Mouse (Mus musculus): Measurements from ENCODE around the gene Clcn5. TPM values are rescaled to one million over a fixed set of nuclear protein-coding genes. Genes with fewer than 3 reads are reported as not detected.

Gene Clcn5
- polyA plus RNA-seq, 1 experiment from 2014 or later, result 7.5 TPM

- H3K27ac ChIP-seq (ENCODE audit: low read length), result no peak overlapping the region
- no peaks in the 10 kb centered on the region for H3K4me1 ChIP-seq (ENCODE audit: control insufficient read depth, insufficient read depth, low read length)
- ATAC-seq, result no peak
- H3K36me3 ChIP-seq (ENCODE audit: control insufficient read depth, insufficient read depth, low read length), result no peaks in the 10 kb centered on the region
- 89% methylated on average over 3 of the region's 3 CpGs for WGBS
- H3K27me3 ChIP-seq (ENCODE audit: control insufficient read depth, insufficient read depth, low read depth, low read length), result no peaks in the 10 kb centered on the region
- H3K4me3 ChIP-seq (ENCODE audit: low read depth, low read length), result no peak overlapping the region
- H3K4me2 ChIP-seq (ENCODE audit: low read length), result no peak overlapping the region
- no peaks in the 10 kb centered on the region for H3K9me3 ChIP-seq (replicated peaks; ENCODE audit: control insufficient read depth, low read length, poor library complexity, severe bottlenecking)
- H3K9ac ChIP-seq (ENCODE audit: low read depth, low read length), result no peak overlapping the region
Measured at GRCm38 (mm10) chrX:7259718-7260117, 59.4 kb downstream of the Clcn5 start.

- Histone ChIP-seq H3K4me1 (ENCODE audit: control insufficient read depth, insufficient read depth, low read length) (no peaks in the 10 kb centered on the region), H3K4me3 (ENCODE audit: low read depth, low read length) (no peak overlapping the region), H3K36me3 (ENCODE audit: control insufficient read depth, insufficient read depth, low read length) (no peaks in the 10 kb centered on the region), H3K27me3 (ENCODE audit: control insufficient read depth, insufficient read depth, low read depth, low read length) (no peaks in the 10 kb centered on the region), H3K4me2 (ENCODE audit: low read length) (no peak overlapping the region), H3K9ac (ENCODE audit: low read depth, low read length) (no peak overlapping the region), H3K9me3 (replicated peaks; ENCODE audit: control insufficient read depth, low read length, poor library complexity, severe bottlenecking) (no peaks in the 10 kb centered on the region), H3K27ac (ENCODE audit: low read length) (no peak overlapping the region)
- 77% methylated on average over 3 of the region's 3 CpGs for WGBS
- ATAC-seq, result no peak
Measured at GRCm38 (mm10) chrX:7256022-7256421, 63.1 kb downstream of the Clcn5 start.

GRCm38 (mm10) chrX:7204099-7204498 lies 115.1 kb downstream of the Clcn5 start:
- Histone ChIP-seq H3K4me1 (ENCODE audit: control insufficient read depth, insufficient read depth, low read length) (no peaks in the 10 kb centered on the region), H3K4me2 (ENCODE audit: low read length) (no peak overlapping the region), H3K9me3 (replicated peaks; ENCODE audit: control insufficient read depth, low read length, poor library complexity, severe bottlenecking) (no peaks in the 10 kb centered on the region), H3K4me3 (ENCODE audit: low read depth, low read length) (no peak overlapping the region), H3K36me3 (ENCODE audit: control insufficient read depth, insufficient read depth, low read length) (no peaks in the 10 kb centered on the region), H3K27ac (ENCODE audit: low read length) (no peak overlapping the region), H3K27me3 (ENCODE audit: control insufficient read depth, insufficient read depth, low read depth, low read length) (no peaks in the 10 kb centered on the region), H3K9ac (ENCODE audit: low read depth, low read length) (no peak overlapping the region)
- 88% methylated on average over 5 of the region's 5 CpGs for WGBS
- ATAC-seq, result no peak

- no peaks in the 10 kb centered on the region for H3K4me1 ChIP-seq (ENCODE audit: control insufficient read depth, insufficient read depth, low read length)
- ATAC-seq, result no peak
- H3K9ac ChIP-seq (ENCODE audit: low read depth, low read length), result no peak overlapping the region
- no peaks in the 10 kb centered on the region for H3K36me3 ChIP-seq (ENCODE audit: control insufficient read depth, insufficient read depth, low read length)
- no peaks in the 10 kb centered on the region for H3K27me3 ChIP-seq (ENCODE audit: control insufficient read depth, insufficient read depth, low read depth, low read length)
- no peaks in the 10 kb centered on the region for H3K9me3 ChIP-seq (replicated peaks; ENCODE audit: control insufficient read depth, low read length, poor library complexity, severe bottlenecking)
- H3K4me3 ChIP-seq (ENCODE audit: low read depth, low read length), result no peak overlapping the region
- H3K4me2 ChIP-seq (ENCODE audit: low read length), result no peak overlapping the region
- H3K27ac ChIP-seq (ENCODE audit: low read length), result no peak overlapping the region
- 94% methylated on average over 3 of the region's 3 CpGs for WGBS
Measured at GRCm38 (mm10) chrX:7203535-7203934, 115.6 kb downstream of the Clcn5 start.

- H3K9ac ChIP-seq (ENCODE audit: low read depth, low read length), result no peak overlapping the region
Measured at GRCm38 (mm10) chrX:7197833-7198232, 121.3 kb downstream of the Clcn5 start.

GRCm38 (mm10) chrX:7190816-7191215 lies 128.3 kb downstream of the Clcn5 start:
- 83% methylated on average over 4 of the region's 4 CpGs for WGBS
- no peak for ATAC-seq
- no peaks in the 10 kb centered on the region for H3K36me3 ChIP-seq (ENCODE audit: control insufficient read depth, insufficient read depth, low read length)
- H3K27me3 ChIP-seq (ENCODE audit: control insufficient read depth, insufficient read depth, low read depth, low read length), result no peaks in the 10 kb centered on the region
- H3K27ac ChIP-seq (ENCODE audit: low read length), result no peak overlapping the region
- H3K4me1 ChIP-seq (ENCODE audit: control insufficient read depth, insufficient read depth, low read length), result peaks cover 4% of the 10 kb centered on the region
- H3K9me3 ChIP-seq (replicated peaks; ENCODE audit: control insufficient read depth, low read length, poor library complexity, severe bottlenecking), result no peaks in the 10 kb centered on the region
- H3K4me2 ChIP-seq (ENCODE audit: low read length), result no peak overlapping the region
- no peak overlapping the region for H3K4me3 ChIP-seq (ENCODE audit: low read depth, low read length)
- no peak overlapping the region for H3K9ac ChIP-seq (ENCODE audit: low read depth, low read length)

More at GRCm38 (mm10) chrX:7197833-7198232, 121.3 kb downstream of the Clcn5 start:
- H3K9me3 ChIP-seq (replicated peaks; ENCODE audit: control insufficient read depth, low read length, poor library complexity, severe bottlenecking), result no peaks in the 10 kb centered on the region
- WGBS, result 63% methylated on average over 1 of the region's 1 CpGs
- H3K4me3 ChIP-seq (ENCODE audit: low read depth, low read length), result no peak overlapping the region
- H3K4me1 ChIP-seq (ENCODE audit: control insufficient read depth, insufficient read depth, low read length), result no peaks in the 10 kb centered on the region
- no peak overlapping the region for H3K27ac ChIP-seq (ENCODE audit: low read length)
- no peak for ATAC-seq
- H3K36me3 ChIP-seq (ENCODE audit: control insufficient read depth, insufficient read depth, low read length), result no peaks in the 10 kb centered on the region
- H3K27me3 ChIP-seq (ENCODE audit: control insufficient read depth, insufficient read depth, low read depth, low read length), result no peaks in the 10 kb centered on the region
- H3K4me2 ChIP-seq (ENCODE audit: low read length), result no peak overlapping the region

GRCm38 (mm10) chrX:7188311-7188807 lies 130.8 kb downstream of the Clcn5 start:
- WGBS, result 13% methylated on average over 17 of the region's 17 CpGs
- H3K27ac ChIP-seq (ENCODE audit: low read length), result peak overlapping the region; percentile 79
- peak; percentile 94 for ATAC-seq
- H3K36me3 ChIP-seq (ENCODE audit: control insufficient read depth, insufficient read depth, low read length), result no peaks in the 10 kb centered on the region
- peaks cover 4% of the 10 kb centered on the region for H3K4me1 ChIP-seq (ENCODE audit: control insufficient read depth, insufficient read depth, low read length)
- H3K9ac ChIP-seq (ENCODE audit: low read depth, low read length), result peak overlapping the region; percentile 67
- H3K9me3 ChIP-seq (replicated peaks; ENCODE audit: control insufficient read depth, low read length, poor library complexity, severe bottlenecking), result no peaks in the 10 kb centered on the region
- peak overlapping the region; percentile 56 for H3K4me2 ChIP-seq (ENCODE audit: low read length)
- H3K27me3 ChIP-seq (ENCODE audit: control insufficient read depth, insufficient read depth, low read depth, low read length), result no peaks in the 10 kb centered on the region
- H3K4me3 ChIP-seq (ENCODE audit: low read depth, low read length), result peak overlapping the region; percentile 47

- peak overlapping the region; percentile 56 for H3K4me2 ChIP-seq (ENCODE audit: low read length)
- peak; percentile 61 for ATAC-seq
- peak overlapping the region; percentile 47 for H3K4me3 ChIP-seq (ENCODE audit: low read depth, low read length)
- H3K9ac ChIP-seq (ENCODE audit: low read depth, low read length), result peak overlapping the region; percentile 67
- H3K4me1 ChIP-seq (ENCODE audit: control insufficient read depth, insufficient read depth, low read length), result peaks cover 4% of the 10 kb centered on the region
- 27% methylated on average over 10 of the region's 10 CpGs for WGBS
- 0 out of 2 replicates have a peak, but pooled peaks cover 2% of the 10 kb centered on the region for H3K36me3 ChIP-seq (ENCODE audit: control insufficient read depth, insufficient read depth, low read length)
- peak overlapping the region; percentile 79 for H3K27ac ChIP-seq (ENCODE audit: low read length)
- H3K27me3 ChIP-seq (ENCODE audit: control insufficient read depth, insufficient read depth, low read depth, low read length), result no peaks in the 10 kb centered on the region
- no peaks in the 10 kb centered on the region for H3K9me3 ChIP-seq (replicated peaks; ENCODE audit: control insufficient read depth, low read length, poor library complexity, severe bottlenecking)
Measured at GRCm38 (mm10) chrX:7187455-7188310, 131.5 kb downstream of the Clcn5 start.

- H3K4me2 ChIP-seq (ENCODE audit: low read length), result no peak overlapping the region
- H3K4me1 ChIP-seq (ENCODE audit: control insufficient read depth, insufficient read depth, low read length), result no peaks in the 10 kb centered on the region
- H3K27ac ChIP-seq (ENCODE audit: low read length), result no peak overlapping the region
- no peaks in the 10 kb centered on the region for H3K9me3 ChIP-seq (replicated peaks; ENCODE audit: control insufficient read depth, low read length, poor library complexity, severe bottlenecking)
- no peak overlapping the region for H3K4me3 ChIP-seq (ENCODE audit: low read depth, low read length)
- H3K27me3 ChIP-seq (ENCODE audit: control insufficient read depth, insufficient read depth, low read depth, low read length), result no peaks in the 10 kb centered on the region
- H3K36me3 ChIP-seq (ENCODE audit: control insufficient read depth, insufficient read depth, low read length), result peaks cover 5% of the 10 kb centered on the region; the same call in 1 of the 2 replicates
- no peak for ATAC-seq
- H3K9ac ChIP-seq (ENCODE audit: low read depth, low read length), result no peak overlapping the region
- WGBS, result 87% methylated on average over 5 of the region's 5 CpGs
Measured at GRCm38 (mm10) chrX:7170156-7170555, 149.0 kb downstream of the Clcn5 start.
